ENCODE assay signal across 8 mouse cellular contexts in genomic region chr9:21265000-21265561, GRCm38 (mm10). TPM values are rescaled to one million over a fixed set of nuclear protein-coding genes. Genes with fewer than 3 reads are reported as not detected.
DNase-seq lines count a peak whose midpoint lies in the region; ATAC-seq lines count a peak whose summit lies in the region.

TSS of gene Atg4d (plus strand) at chr9:21265293.

- H3K9me3 ChIP-seq in hindbrain, embryonic 15.5 days, result no peaks in the 10 kb centered on the region

- H3K27ac ChIP-seq in hindbrain, embryonic 15.5 days (replicated peaks), result peak within 1 kb of the TSS; percentile 82

- under 1% methylated on average over 49 of the region's 49 CpGs for WGBS in hindbrain, embryonic 15.5 days

- H3K4me2 ChIP-seq in hindbrain, embryonic 15.5 days, result peak within 1 kb of the TSS; percentile 85

- peaks cover 25% of the 10 kb centered on the region for H3K4me1 ChIP-seq in hindbrain, embryonic 15.5 days (replicated peaks)

- peak; percentile 88 for DNase-seq in T-cell, adult 2 months (ENCODE audit: low spot score)
- peak; percentile 98 to 99 for DNase-seq in cerebellum, postnatal 36 days
- peak; percentile 95 to 96 for DNase-seq in frontal cortex, postnatal 36 days (ENCODE audit: low spot score in 2 of 2)
- peak; percentile 96 for DNase-seq in left cerebral cortex, adult 11 months (ENCODE audit: low spot score)
- DNase-seq in lung, postnatal 4 days, result peak; percentile 99
- DNase-seq in retina, postnatal 7 days (ENCODE audit: low read depth, low spot score), result peak; percentile 99
- peak; percentile 93 for DNase-seq in urinary bladder, adult 2 months (ENCODE audit: low spot score)

- ATAC-seq in hindbrain, embryonic 15.5 days (ENCODE audit: low FRiP score, low read depth), result peak; percentile 97

- no peaks in the 10 kb centered on the region for H3K27me3 ChIP-seq in hindbrain, embryonic 15.5 days

- H3K9ac ChIP-seq in hindbrain, embryonic 15.5 days, result peak within 1 kb of the TSS; percentile 77

- H3K36me3 ChIP-seq in hindbrain, embryonic 15.5 days, result peaks cover 25% of the 10 kb centered on the region

- peak within 1 kb of the TSS; percentile 76 for H3K4me3 ChIP-seq in hindbrain, embryonic 15.5 days

RNA-seq across cellular contexts. Expression of gene Atg4d, which starts in this region (rescaled TPM):
- 47.6 and 53.7 TPM in 2 replicates for polyA plus RNA-seq in hindbrain, embryonic 15.5 days (2015; fragmentation: Nextera tagmentation; extraction: Ambion mirVana)
- polyA plus RNA-seq in urinary bladder, adult 2 months (2012; rRNA removed), result 23.6 and 27.3 TPM in 2 replicates

Comparison
In these comparisons a context has a peak if more than half of its experiments do, and no peak if none do; other contexts are left out.
1. Peak in every context shown above with its lines: DNase-seq, ATAC-seq, H3K4me3 ChIP-seq and H3K27ac ChIP-seq.